In genomic region chr5:144334010-144334409, GRCm38 (mm10) we compare ENCODE assay signal across 20 mouse cellular contexts.
"Had no signal": no experiment of that assay in that cellular context is flagged by ENCODE, and none has a peak within 500 bp of the region (broad histone marks: within the 10 kb centered on the region; RNA-seq: fewer than 3 reads in every experiment).

No protein-coding gene starts in this region.

- H3K4me1 ChIP-seq: limb, embryonic 10.5 days; liver, embryonic 12.5 days; midbrain, embryonic 12.5 days; midbrain, embryonic 15.5 days had no signal

- ATAC-seq: intestine, postnatal 0 days; liver, embryonic 12.5 days; midbrain, embryonic 15.5 days had no signal

- H3K36me3 ChIP-seq: kidney, embryonic 15.5 days; limb, embryonic 10.5 days; limb, embryonic 13.5 days; liver, embryonic 12.5 days; liver, embryonic 15.5 days; midbrain, embryonic 12.5 days; midbrain, embryonic 15.5 days had no signal

- H3K4me2 ChIP-seq: kidney, embryonic 15.5 days; limb, embryonic 13.5 days; liver, embryonic 12.5 days; liver, embryonic 15.5 days; lung, embryonic 14.5 days; midbrain, embryonic 12.5 days; midbrain, embryonic 15.5 days had no signal

- H3K9ac ChIP-seq: kidney, embryonic 15.5 days; limb, embryonic 13.5 days; liver, embryonic 12.5 days; liver, embryonic 15.5 days; lung, embryonic 14.5 days; midbrain, embryonic 12.5 days; midbrain, embryonic 15.5 days had no signal

- H3K27me3 ChIP-seq: kidney, embryonic 15.5 days; limb, embryonic 13.5 days; liver, embryonic 12.5 days; liver, embryonic 15.5 days; midbrain, embryonic 12.5 days; midbrain, embryonic 15.5 days had no signal

- H3K4me3 ChIP-seq: kidney, embryonic 15.5 days; layer of hippocampus, adult 2 months; limb, embryonic 10.5 days; limb, embryonic 13.5 days; liver, embryonic 12.5 days; liver, embryonic 15.5 days; midbrain, embryonic 12.5 days; midbrain, embryonic 15.5 days; myocyte had no signal

- DNase-seq: kidney, postnatal 14 days; layer of hippocampus, adult 9-11 months; liver; lung, embryonic 14.5 days; right cerebral cortex, postnatal 4 days; thymus, adult 2 months; thymus, postnatal 14 days; thymus, postnatal 4 days had no signal

- H3K27ac ChIP-seq: kidney, embryonic 15.5 days; layer of hippocampus, adult 2 months; limb, embryonic 10.5 days; limb, embryonic 13.5 days; liver, embryonic 12.5 days; liver, embryonic 15.5 days; macrophage; midbrain, embryonic 12.5 days; midbrain, embryonic 15.5 days; stomach, postnatal 0 days had no signal

- H3K9me3 ChIP-seq: kidney, embryonic 15.5 days; limb, embryonic 10.5 days; limb, embryonic 13.5 days; liver, embryonic 12.5 days; liver, embryonic 15.5 days; midbrain, embryonic 12.5 days; midbrain, embryonic 15.5 days had no signal
